Mouse (Mus musculus): ENCODE results near the gene Nkapl. TPM values are rescaled to one million over a fixed set of nuclear protein-coding genes. Genes with fewer than 3 reads are reported as not detected.

The Nkapl gene
- polyA plus RNA-seq, 1 experiment from 2014 or later = 3.2 TPM

DNA sequence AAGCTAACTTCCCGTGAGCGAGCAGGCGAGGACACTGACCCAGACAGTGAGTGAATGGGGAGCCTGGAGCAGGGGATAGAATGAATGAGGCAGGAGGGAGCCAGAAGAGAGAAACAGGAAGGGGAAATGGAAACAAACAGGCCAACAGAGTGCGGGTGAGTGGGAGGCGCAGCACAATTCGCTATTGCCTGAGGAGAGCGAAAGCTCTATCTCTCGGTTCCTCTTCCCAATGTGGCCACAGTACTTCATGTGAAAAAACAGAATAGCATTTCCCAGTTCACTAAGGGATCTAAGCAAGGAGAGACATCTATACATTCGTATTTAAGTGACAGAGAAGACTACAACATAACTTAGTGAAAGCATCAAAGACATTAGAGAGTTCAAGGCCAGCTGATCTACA is 21.5 kb downstream of the Nkapl start:
- Histone ChIP-seq H3K9me3 (ENCODE audit: control insufficient read depth, low read length) (no peaks in the 10 kb centered on the region), H3K4me1 (ENCODE audit: control insufficient read depth, insufficient read depth, low read depth, low read length) (no peaks in the 10 kb centered on the region), H3K4me3 (ENCODE audit: low read length) (no peak overlapping the region), H3K9ac (ENCODE audit: low read depth, low read length) (no peak overlapping the region), H3K27ac (ENCODE audit: low read depth, low read length) (no peak overlapping the region), H3K27me3 (replicated peaks; ENCODE audit: control insufficient read depth, insufficient read depth, low read length) (no peaks in the 10 kb centered on the region), H3K36me3 (ENCODE audit: control insufficient read depth, insufficient read depth, low read length) (peaks cover 34% of the 10 kb centered on the region), H3K4me2 (ENCODE audit: low read length) (no peak overlapping the region)
- no peak for ATAC-seq
- WGBS = 90% methylated on average over 9 of the region's 9 CpGs

DNA sequence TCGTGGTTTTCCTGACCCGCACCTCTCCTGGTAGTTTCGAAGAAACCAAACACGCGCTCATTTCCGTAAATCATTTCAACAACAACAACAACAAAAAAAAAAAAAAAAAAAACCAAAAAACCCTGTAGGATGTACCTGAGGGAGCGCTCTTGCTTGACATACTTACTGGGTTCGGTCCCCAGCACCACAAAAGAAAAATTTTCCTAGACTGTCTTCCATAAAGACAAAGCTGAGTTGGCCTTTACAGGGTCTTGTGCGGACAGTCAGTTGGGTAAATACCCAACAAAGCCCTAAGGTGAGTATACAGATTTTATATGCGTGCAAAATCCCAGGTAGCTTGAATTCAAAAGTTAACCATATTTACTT is 27.1 kb downstream of the Nkapl start:
- H3K27me3 ChIP-seq (replicated peaks; ENCODE audit: control insufficient read depth, insufficient read depth, low read length) = no peaks in the 10 kb centered on the region
- peak overlapping the region; percentile 63 for H3K4me3 ChIP-seq (ENCODE audit: low read length)
- 19% methylated on average over 10 of the region's 10 CpGs for WGBS
- H3K9me3 ChIP-seq (ENCODE audit: control insufficient read depth, low read length) = no peaks in the 10 kb centered on the region
- peaks cover 28% of the 10 kb centered on the region for H3K36me3 ChIP-seq (ENCODE audit: control insufficient read depth, insufficient read depth, low read length)
- peaks cover 8% of the 10 kb centered on the region for H3K4me1 ChIP-seq (ENCODE audit: control insufficient read depth, insufficient read depth, low read depth, low read length)
- H3K4me2 ChIP-seq (ENCODE audit: low read length) = peak overlapping the region; percentile 91
- ATAC-seq = peak; percentile 51
- peak overlapping the region; percentile 70 for H3K27ac ChIP-seq (ENCODE audit: low read depth, low read length)
- H3K9ac ChIP-seq (ENCODE audit: low read depth, low read length) = peak overlapping the region; percentile 78

DNA sequence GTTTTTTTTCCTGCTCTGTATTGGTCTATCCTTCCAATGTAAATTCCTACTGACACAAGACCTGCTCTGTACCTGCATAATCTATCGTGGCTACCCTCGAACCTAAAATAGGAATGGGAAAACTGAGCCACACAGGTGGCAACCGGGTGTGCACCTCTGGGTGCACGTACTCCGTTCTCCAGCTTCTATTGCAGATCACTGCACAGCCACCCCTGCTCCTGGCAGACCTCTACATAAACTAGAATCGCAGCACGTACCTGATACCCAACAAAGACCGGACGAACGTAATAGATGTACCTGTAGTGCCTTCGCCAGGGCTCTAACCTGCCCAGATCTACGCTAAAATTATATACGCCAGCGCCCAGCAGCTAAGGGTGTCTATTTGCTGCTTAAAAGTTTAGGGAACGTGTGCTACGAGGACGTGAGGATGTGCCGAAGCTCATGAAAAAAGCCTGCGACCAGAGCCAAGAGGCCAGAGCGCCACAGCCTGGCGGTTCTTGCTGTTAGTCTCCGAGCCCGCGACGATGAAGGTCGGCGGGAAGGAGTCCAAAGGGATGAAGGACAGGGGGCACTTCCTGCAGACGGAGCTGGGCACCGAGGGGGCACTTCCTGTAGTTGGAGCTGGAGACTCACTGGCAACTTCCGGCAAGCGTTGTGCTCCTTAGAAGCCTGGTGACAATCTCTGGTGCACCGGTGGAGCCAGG is 27.7 kb downstream of the Nkapl start, which contains the start of gene Pgbd1:
TSS of gene Pgbd1 (minus strand) at position 556 of the 704 bp plus-strand sequence.
- Histone ChIP-seq H3K9me3 (ENCODE audit: control insufficient read depth, low read length) (no peaks in the 10 kb centered on the region), H3K4me1 (ENCODE audit: control insufficient read depth, insufficient read depth, low read depth, low read length) (peaks cover 8% of the 10 kb centered on the region), H3K4me3 (ENCODE audit: low read length) (peak within 1 kb of the TSS; percentile 63), H3K36me3 (ENCODE audit: control insufficient read depth, insufficient read depth, low read length) (peaks cover 24% of the 10 kb centered on the region), H3K4me2 (ENCODE audit: low read length) (peak within 1 kb of the TSS; percentile 91), H3K27ac (ENCODE audit: low read depth, low read length) (peak within 1 kb of the TSS; percentile 70), H3K27me3 (replicated peaks; ENCODE audit: control insufficient read depth, insufficient read depth, low read length) (no peaks in the 10 kb centered on the region), H3K9ac (ENCODE audit: low read depth, low read length) (peak within 1 kb of the TSS; percentile 78)
- peak; percentile 98 for ATAC-seq
- WGBS = under 1% methylated on average over 32 of the region's 32 CpGs

DNA sequence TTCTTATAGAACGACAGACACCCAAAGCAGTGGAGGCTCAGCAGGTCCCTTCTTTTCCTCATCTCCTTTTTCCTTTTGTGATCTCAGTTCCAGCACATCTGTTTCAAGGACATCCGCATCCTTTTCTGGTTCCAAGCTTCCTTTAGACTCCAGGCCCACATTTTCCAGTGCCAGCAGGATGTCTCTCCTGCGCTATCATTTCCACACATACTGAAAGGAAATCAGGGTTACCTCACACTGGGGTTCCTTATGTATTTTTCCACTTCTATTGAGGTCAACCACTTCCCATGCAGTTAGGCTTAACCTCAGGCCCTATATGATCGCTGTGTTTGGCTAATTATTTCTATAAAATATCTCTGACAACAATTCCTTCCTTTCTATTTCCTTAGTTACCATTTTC is 32.8 kb downstream of the Nkapl start:
- Histone ChIP-seq H3K4me2 (ENCODE audit: low read length) (no peak overlapping the region), H3K36me3 (ENCODE audit: control insufficient read depth, insufficient read depth, low read length) (no peaks in the 10 kb centered on the region), H3K4me3 (ENCODE audit: low read length) (no peak overlapping the region), H3K27me3 (replicated peaks; ENCODE audit: control insufficient read depth, insufficient read depth, low read length) (no peaks in the 10 kb centered on the region), H3K27ac (ENCODE audit: low read depth, low read length) (no peak overlapping the region), H3K9me3 (ENCODE audit: control insufficient read depth, low read length) (no peaks in the 10 kb centered on the region), H3K9ac (ENCODE audit: low read depth, low read length) (no peak overlapping the region), H3K4me1 (ENCODE audit: control insufficient read depth, insufficient read depth, low read depth, low read length) (peaks cover 8% of the 10 kb centered on the region)
- no peak for ATAC-seq
- WGBS = 85% methylated on average over 4 of the region's 4 CpGs

DNA sequence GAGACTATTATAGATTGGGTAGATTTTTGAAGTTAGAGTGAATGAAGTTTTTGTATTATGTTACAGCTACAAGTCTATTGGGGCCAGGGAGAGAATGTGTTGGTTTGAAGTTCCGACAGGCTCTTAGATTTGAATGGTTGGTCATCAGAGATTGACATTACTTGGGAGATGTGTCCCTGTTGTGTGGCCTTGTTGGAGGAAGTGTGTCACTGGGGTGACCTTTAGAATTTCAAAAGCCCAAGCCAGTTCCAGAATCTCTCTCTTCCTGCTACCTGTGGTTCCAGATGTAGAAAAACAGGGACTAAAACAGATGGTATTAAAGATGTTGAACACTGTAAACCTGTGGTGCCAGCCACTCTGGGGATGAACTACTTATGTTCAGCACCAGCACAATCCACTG is 40.7 kb downstream of the Nkapl start:
- WGBS = 96% methylated on average over 1 of the region's 1 CpGs
- Histone ChIP-seq H3K4me2 (ENCODE audit: low read length) (no peak overlapping the region), H3K36me3 (ENCODE audit: control insufficient read depth, insufficient read depth, low read length) (no peaks in the 10 kb centered on the region), H3K4me3 (ENCODE audit: low read length) (no peak overlapping the region), H3K9me3 (ENCODE audit: control insufficient read depth, low read length) (no peaks in the 10 kb centered on the region), H3K9ac (ENCODE audit: low read depth, low read length) (no peak overlapping the region), H3K4me1 (ENCODE audit: control insufficient read depth, insufficient read depth, low read depth, low read length) (no peaks in the 10 kb centered on the region), H3K27me3 (replicated peaks; ENCODE audit: control insufficient read depth, insufficient read depth, low read length) (no peaks in the 10 kb centered on the region), H3K27ac (ENCODE audit: low read depth, low read length) (no peak overlapping the region)
- no peak for ATAC-seq

DNA sequence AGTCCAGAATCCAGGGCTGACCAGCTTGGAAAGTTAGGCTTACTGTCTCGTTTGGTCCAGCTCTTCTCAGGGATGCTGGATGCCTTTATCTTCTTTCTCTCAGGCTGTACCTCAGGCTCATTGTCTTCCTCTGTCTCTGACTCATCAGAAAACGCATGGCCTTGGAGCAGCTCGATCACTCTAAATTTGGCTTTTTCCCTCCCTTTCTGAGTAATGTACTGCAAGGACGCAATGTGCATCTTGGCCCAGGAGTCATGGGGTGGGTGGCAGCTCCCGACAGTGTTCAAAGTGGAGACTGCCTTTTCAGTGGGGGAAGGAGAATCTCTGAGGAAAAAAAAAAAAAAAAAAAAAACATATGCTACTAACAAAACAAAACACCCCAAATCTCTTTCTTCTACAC is 45.0 kb downstream of the Nkapl start:
- no peak overlapping the region for H3K4me2 ChIP-seq (ENCODE audit: low read length)
- WGBS = 66% methylated on average over 5 of the region's 5 CpGs
- no peak overlapping the region for H3K4me3 ChIP-seq (ENCODE audit: low read length)
- no peaks in the 10 kb centered on the region for H3K9me3 ChIP-seq (ENCODE audit: control insufficient read depth, low read length)
- H3K36me3 ChIP-seq (ENCODE audit: control insufficient read depth, insufficient read depth, low read length) = no peaks in the 10 kb centered on the region
- H3K4me1 ChIP-seq (ENCODE audit: control insufficient read depth, insufficient read depth, low read depth, low read length) = no peaks in the 10 kb centered on the region
- H3K27me3 ChIP-seq (replicated peaks; ENCODE audit: control insufficient read depth, insufficient read depth, low read length) = no peaks in the 10 kb centered on the region
- H3K9ac ChIP-seq (ENCODE audit: low read depth, low read length) = no peak overlapping the region
- H3K27ac ChIP-seq (ENCODE audit: low read depth, low read length) = no peak overlapping the region
- ATAC-seq = no peak

DNA sequence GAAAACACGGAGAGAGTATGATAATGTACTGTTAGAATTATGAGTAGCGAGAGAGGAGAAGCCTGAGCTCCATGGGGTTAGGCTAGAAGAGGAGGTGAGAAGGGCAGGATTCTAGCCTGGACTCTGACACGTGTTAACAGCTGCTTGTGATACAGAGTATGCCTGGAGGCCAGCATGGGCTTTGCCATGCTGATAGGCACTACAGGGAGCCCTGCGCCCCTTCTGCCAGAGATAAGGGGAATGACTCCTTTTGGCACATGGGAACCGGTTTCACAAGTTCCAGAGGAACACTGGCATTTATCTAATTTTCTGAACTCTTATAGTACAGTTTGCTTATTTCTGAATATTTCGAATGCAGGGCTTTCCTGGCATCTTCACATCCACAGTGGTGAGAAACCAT is 49.4 kb downstream of the Nkapl start:
- Histone ChIP-seq H3K36me3 (ENCODE audit: control insufficient read depth, insufficient read depth, low read length) (no peaks in the 10 kb centered on the region), H3K9me3 (ENCODE audit: control insufficient read depth, low read length) (no peaks in the 10 kb centered on the region), H3K4me2 (ENCODE audit: low read length) (no peak overlapping the region), H3K4me3 (ENCODE audit: low read length) (no peak overlapping the region), H3K27me3 (replicated peaks; ENCODE audit: control insufficient read depth, insufficient read depth, low read length) (no peaks in the 10 kb centered on the region), H3K27ac (ENCODE audit: low read depth, low read length) (no peak overlapping the region), H3K4me1 (ENCODE audit: control insufficient read depth, insufficient read depth, low read depth, low read length) (no peaks in the 10 kb centered on the region), H3K9ac (ENCODE audit: low read depth, low read length) (no peak overlapping the region)
- 71% methylated on average over 6 of the region's 6 CpGs for WGBS
- ATAC-seq = no peak

DNA sequence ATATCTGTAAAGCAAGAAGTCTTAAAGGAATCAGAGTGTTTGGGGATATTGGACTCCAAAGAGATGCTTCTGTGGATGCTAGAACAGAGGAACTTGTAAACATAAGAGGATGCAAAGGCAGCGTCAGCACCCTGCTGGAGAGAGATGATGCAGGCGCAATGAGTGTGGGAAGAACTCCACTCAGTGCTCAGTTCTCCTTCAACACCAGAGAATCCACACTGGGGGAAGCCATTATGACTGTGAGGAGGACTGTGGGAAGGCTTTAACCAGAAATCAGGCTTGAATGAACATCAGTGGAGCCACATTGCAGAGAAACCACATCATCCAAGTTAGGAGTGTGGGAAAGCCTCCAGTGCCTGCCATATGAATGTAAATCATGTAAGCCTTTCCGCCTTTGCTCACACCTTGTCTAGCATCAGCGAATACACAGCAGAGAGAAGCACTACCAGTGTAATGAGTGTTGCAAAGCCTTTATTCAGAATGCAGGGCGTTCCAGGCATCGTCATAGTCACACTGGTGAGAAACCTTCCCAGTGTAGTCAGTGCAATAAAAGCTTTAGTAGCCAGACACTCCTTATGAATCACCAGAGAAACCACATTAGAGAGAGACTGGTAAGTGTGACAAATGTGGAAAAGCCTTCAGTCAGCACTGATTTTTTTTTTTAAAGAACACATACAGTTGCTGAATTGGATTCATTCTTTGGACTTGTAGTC is 50.9 kb downstream of the Nkapl start:
- 79% methylated on average over 6 of the region's 6 CpGs for WGBS

More for the DNA sequence above, 50.9 kb downstream of the Nkapl start:
- H3K4me1 ChIP-seq (ENCODE audit: control insufficient read depth, insufficient read depth, low read depth, low read length) = no peaks in the 10 kb centered on the region
- no peaks in the 10 kb centered on the region for H3K36me3 ChIP-seq (ENCODE audit: control insufficient read depth, insufficient read depth, low read length)
- no peak for ATAC-seq
- H3K4me3 ChIP-seq (ENCODE audit: low read length) = no peak overlapping the region
- H3K27ac ChIP-seq (ENCODE audit: low read depth, low read length) = no peak overlapping the region
- H3K27me3 ChIP-seq (replicated peaks; ENCODE audit: control insufficient read depth, insufficient read depth, low read length) = no peaks in the 10 kb centered on the region
- H3K4me2 ChIP-seq (ENCODE audit: low read length) = no peak overlapping the region
- H3K9ac ChIP-seq (ENCODE audit: low read depth, low read length) = no peak overlapping the region
- H3K9me3 ChIP-seq (ENCODE audit: control insufficient read depth, low read length) = no peaks in the 10 kb centered on the region
